Mouse (Mus musculus): Measurements from ENCODE around the gene Myo15b.

The Myo15b gene

GRCm38 (mm10) chr11:115830550-115831325, 27.5 kb upstream of the Myo15b start:
- no peak for DNase-seq (ENCODE audit: low read depth, low spot score)

GRCm38 (mm10) chr11:115831518-115831917, 26.7 kb upstream of the Myo15b start:
- DNase-seq (ENCODE audit: low read depth, low spot score): no peak

GRCm38 (mm10) chr11:115832064-115832463, 26.1 kb upstream of the Myo15b start:
- DNase-seq (ENCODE audit: low read depth, low spot score): no peak

- DNase-seq (ENCODE audit: low read depth, low spot score): no peak
These were observed 25.7 kb upstream of the Myo15b start for GRCm38 (mm10) chr11:115832523-115832922.

GRCm38 (mm10) chr11:115833021-115833513, 25.1 kb upstream of the Myo15b start:
- no peak for DNase-seq (ENCODE audit: low read depth, low spot score)

GRCm38 (mm10) chr11:115834033-115834432, 24.2 kb upstream of the Myo15b start:
- no peak for DNase-seq (ENCODE audit: low read depth, low spot score)

- no peak for DNase-seq (ENCODE audit: low read depth, low spot score)
These were observed 21.4 kb upstream of the Myo15b start for GRCm38 (mm10) chr11:115836656-115837395.

GRCm38 (mm10) chr11:115837606-115838345, 20.4 kb upstream of the Myo15b start:
- no peak for DNase-seq (ENCODE audit: low read depth, low spot score)

- DNase-seq (ENCODE audit: low read depth, low spot score): no peak
These were observed 19.3 kb upstream of the Myo15b start for GRCm38 (mm10) chr11:115838895-115839311.

GRCm38 (mm10) chr11:115839732-115840131, 18.5 kb upstream of the Myo15b start:
- no peak for DNase-seq (ENCODE audit: low read depth, low spot score)

- peak; percentile 12 for DNase-seq (ENCODE audit: low read depth, low spot score)
These were observed 17.2 kb upstream of the Myo15b start for GRCm38 (mm10) chr11:115841044-115841443.

- DNase-seq (ENCODE audit: low read depth, low spot score): no peak
These were observed 16.1 kb upstream of the Myo15b start for GRCm38 (mm10) chr11:115841961-115842550.

- no peak for DNase-seq (ENCODE audit: low read depth, low spot score)
These were observed 14.9 kb upstream of the Myo15b start for GRCm38 (mm10) chr11:115843141-115843890.

- no peak for DNase-seq (ENCODE audit: low read depth, low spot score)
These were observed 14.3 kb upstream of the Myo15b start for GRCm38 (mm10) chr11:115843891-115844239.

GRCm38 (mm10) chr11:115844240-115844639, 14.0 kb upstream of the Myo15b start:
- DNase-seq (ENCODE audit: low read depth, low spot score): no peak

GRCm38 (mm10) chr11:115845819-115846218, 12.4 kb upstream of the Myo15b start:
- DNase-seq (ENCODE audit: low read depth, low spot score): no peak

- DNase-seq (ENCODE audit: low read depth, low spot score): no peak
These were observed 3.5 kb upstream of the Myo15b start for GRCm38 (mm10) chr11:115854674-115855073.

- peak; percentile 9 for DNase-seq (ENCODE audit: low read depth, low spot score)
These were observed 1.1 kb upstream of the Myo15b start for GRCm38 (mm10) chr11:115857146-115857545.

GRCm38 (mm10) chr11:115857936-115858335, 270 bp upstream of the Myo15b start:
- no peak for DNase-seq (ENCODE audit: low read depth, low spot score)

GRCm38 (mm10) chr11:115859143-115859945, 1.1 kb downstream of the Myo15b start:
- DNase-seq (ENCODE audit: low read depth, low spot score): peak; percentile 78
